Mouse (Mus musculus) liver, embryonic 14.5 days (tissue): ENCODE results near the gene Gpatch2.

Experiments used
- CTCF ChIP-seq: IDR thresholded peaks from 2 replicates; pipeline ENCODE4 v1.5.1; 2016; ENCODE audit warnings: antibody characterized with exemption, low read depth, control low read depth
- EP300 ChIP-seq: IDR thresholded peaks from 2 replicates; pipeline ENCODE4 v1.6.1; 2016; ENCODE audit warnings: antibody characterized with exemption, low read depth

GRCm38 (mm10) chr1:187270318-187271247 is 55.3 kb downstream of the Gpatch2 start:
- TF ChIP-seq CTCF: no peak
- no peak for TF ChIP-seq EP300
